Mouse (Mus musculus) hindbrain, embryonic 13.5 days (tissue): ENCODE data around the gene Kif1b. TPM values are rescaled to one million over a fixed set of nuclear protein-coding genes. Genes with fewer than 3 reads are reported as not detected.
A peak's percentile ranks its signal among the peaks of the same experiment; 100 is the strongest.
"Not testable (repeated sequence)": the region's sequence is repeated elsewhere in the genome, so short reads cannot be mapped to it uniquely, and the experiment has no call there.

Experiments
- ATAC-seq: fragments of 200-750 bp; cut with Nextera tagmentation; 2 replicates; pipeline ENCODE4 v1.8.0; 2017; ENCODE audit warnings: moderate TSS enrichment; ENCODE audit not compliant: low FRiP score
- H3K27ac ChIP-seq: fragments of 300-500 bp; sonication (generic); 2 replicates; pipeline ENCODE4 v1.5.1; 2015; ENCODE audit warnings: inconsistent platforms, mild to moderate bottlenecking, moderate library complexity
- H3K27me3 ChIP-seq: fragments of 300-500 bp; sonication (generic); 2 replicates; pipeline ENCODE4 v1.6.1; 2015; ENCODE audit warnings: mild to moderate bottlenecking, inconsistent platforms
- H3K36me3 ChIP-seq: fragments of 300-500 bp; sonication (generic); 2 replicates; pipeline ENCODE4 v1.6.1; 2015; ENCODE audit warnings: mild to moderate bottlenecking, inconsistent platforms
- H3K4me1 ChIP-seq: fragments of 300-500 bp; sonication (generic); replicated peaks from 2 replicates; pipeline ENCODE4 v1.6.1; 2015; ENCODE audit warnings: inconsistent platforms
- H3K4me2 ChIP-seq: fragments of 300-500 bp; sonication (generic); 2 replicates; pipeline ENCODE4 v1.6.1; 2015; ENCODE audit warnings: inconsistent platforms, mild to moderate bottlenecking, moderate library complexity
- H3K4me3 ChIP-seq: fragments of 300-500 bp; sonication (generic); 2 replicates; pipeline ENCODE4 v1.5.1; 2015; ENCODE audit warnings: mild to moderate bottlenecking, inconsistent platforms
- H3K9ac ChIP-seq: fragments of 300-500 bp; sonication (generic); 2 replicates; pipeline ENCODE4 v1.6.1; 2015; ENCODE audit warnings: mild to moderate bottlenecking, inconsistent platforms
- H3K9me3 ChIP-seq: fragments of 300-500 bp; sonication (generic); 2 replicates; pipeline ENCODE4 v1.6.1; 2016; ENCODE audit warnings: inconsistent platforms
- WGBS: fragments of 180-500 bp; shearing (Covaris S2); methylation state at CpG from one replicate; pipeline ENCODE4 v1.1.7; 2015; 5-methylcytosine and 5-hydroxymethylcytosine counted together
- polyA plus RNA-seq: library from polyadenylated mRNA; unstranded; fragments of >200 nt; fragmentation: Nextera tagmentation; extraction: Ambion mirVana; gene quantifications from 2 replicates; pipeline ENCODE4 v1.2.1, GENCODE M21; 2015

Gene Kif1b
- polyA plus RNA-seq, 1 experiment from 2014 or later = 155 TPM

GRCm38 (mm10) chr4:149228682-149229081, 78.8 kb downstream of the Kif1b start:
- H3K4me3 ChIP-seq, H3K27ac ChIP-seq, H3K27me3 ChIP-seq, ATAC-seq, H3K4me2 ChIP-seq, H3K9me3 ChIP-seq, H3K9ac ChIP-seq, H3K4me1 ChIP-seq: not testable (repeated sequence)
- WGBS = 95% methylated on average over 3 of the region's 3 CpGs
- H3K36me3 ChIP-seq = peaks cover 76% of the 10 kb centered on the region

- Histone ChIP-seq H3K9me3 (no peaks in the 10 kb centered on the region), H3K4me1 (0 out of 2 replicates have a peak, but pooled peaks cover 2% of the 10 kb centered on the region), H3K4me2 (no peak overlapping the region), H3K9ac (no peak overlapping the region), H3K36me3 (peaks cover 81% of the 10 kb centered on the region), H3K27me3 (no peaks in the 10 kb centered on the region), H3K27ac (no peak overlapping the region), H3K4me3 (no peak overlapping the region)
- WGBS = 95% methylated on average over 3 of the region's 3 CpGs
- ATAC-seq = no peak
These were observed 79.2 kb downstream of the Kif1b start for GRCm38 (mm10) chr4:149228256-149228655.

- Histone ChIP-seq H3K9me3 (no peaks in the 10 kb centered on the region), H3K4me1 (peaks cover 2% of the 10 kb centered on the region; the same call in 1 of the 2 replicates), H3K36me3 (peaks cover 94% of the 10 kb centered on the region), H3K9ac (no peak overlapping the region), H3K27ac (no peak overlapping the region), H3K27me3 (no peaks in the 10 kb centered on the region), H3K4me3 (no peak overlapping the region), H3K4me2 (no peak overlapping the region)
- ATAC-seq = no peak
- WGBS = 76% methylated on average over 3 of the region's 3 CpGs
These were observed 81.2 kb downstream of the Kif1b start for GRCm38 (mm10) chr4:149226311-149226710.

GRCm38 (mm10) chr4:149223453-149223852, 84.0 kb downstream of the Kif1b start:
- no peaks in the 10 kb centered on the region for H3K27me3 ChIP-seq
- H3K9me3 ChIP-seq = no peaks in the 10 kb centered on the region
- H3K9ac ChIP-seq = no peak overlapping the region
- H3K4me2 ChIP-seq = no peak overlapping the region
- no peak overlapping the region for H3K27ac ChIP-seq
- ATAC-seq = no peak
- peaks cover 23% of the 10 kb centered on the region for H3K4me1 ChIP-seq
- peaks cover 93% of the 10 kb centered on the region for H3K36me3 ChIP-seq
- H3K4me3 ChIP-seq = no peak overlapping the region
- WGBS = 95% methylated on average over 3 of the region's 3 CpGs

- no peak; the same call in 1 of the 2 replicates for ATAC-seq
These were observed 87.0 kb downstream of the Kif1b start for GRCm38 (mm10) chr4:149220481-149220880.

GRCm38 (mm10) chr4:149220042-149220473, 87.4 kb downstream of the Kif1b start:
- Histone ChIP-seq H3K27me3 (no peaks in the 10 kb centered on the region), H3K9me3 (no peaks in the 10 kb centered on the region), H3K4me3 (no peak overlapping the region), H3K4me2 (no peak overlapping the region), H3K4me1 (peaks cover 23% of the 10 kb centered on the region), H3K9ac (no peak overlapping the region), H3K36me3 (peaks cover 92% of the 10 kb centered on the region), H3K27ac (peak overlapping the region; percentile 83)
- WGBS = 12% methylated on average over 5 of the region's 5 CpGs
- ATAC-seq = peak; percentile 85

More at GRCm38 (mm10) chr4:149220481-149220880, 87.0 kb downstream of the Kif1b start:
- WGBS = 43% methylated on average over 17 of the region's 17 CpGs
- H3K4me3 ChIP-seq = no peak overlapping the region
- no peak overlapping the region for H3K9ac ChIP-seq
- no peaks in the 10 kb centered on the region for H3K9me3 ChIP-seq
- H3K27me3 ChIP-seq = no peaks in the 10 kb centered on the region
- H3K36me3 ChIP-seq = peaks cover 92% of the 10 kb centered on the region
- peak overlapping the region; percentile 83 for H3K27ac ChIP-seq
- no peak overlapping the region for H3K4me2 ChIP-seq
- H3K4me1 ChIP-seq = peaks cover 23% of the 10 kb centered on the region

- peaks cover 92% of the 10 kb centered on the region for H3K36me3 ChIP-seq
- peaks cover 23% of the 10 kb centered on the region for H3K4me1 ChIP-seq
- no peak overlapping the region for H3K9ac ChIP-seq
- H3K27me3 ChIP-seq = no peaks in the 10 kb centered on the region
- WGBS = 52% methylated on average over 12 of the region's 12 CpGs
- no peak overlapping the region for H3K4me3 ChIP-seq
- no peak overlapping the region for H3K4me2 ChIP-seq
- H3K27ac ChIP-seq = peak overlapping the region; percentile 83
- no peaks in the 10 kb centered on the region for H3K9me3 ChIP-seq
- ATAC-seq = 0 out of 2 replicates have a peak, but pooled peaks have one; percentile 43
These were observed 88.0 kb downstream of the Kif1b start for GRCm38 (mm10) chr4:149219401-149220041.

GRCm38 (mm10) chr4:149218476-149218875, 89.0 kb downstream of the Kif1b start:
- Histone ChIP-seq H3K36me3 (peaks cover 92% of the 10 kb centered on the region), H3K4me1 (peaks cover 23% of the 10 kb centered on the region), H3K9ac (no peak overlapping the region), H3K4me2 (no peak overlapping the region), H3K27ac (no peak overlapping the region), H3K9me3 (no peaks in the 10 kb centered on the region), H3K27me3 (no peaks in the 10 kb centered on the region), H3K4me3 (no peak overlapping the region)
- WGBS = 90% methylated on average over 5 of the region's 5 CpGs
- ATAC-seq = no peak

- Histone ChIP-seq H3K27me3 (no peaks in the 10 kb centered on the region), H3K4me1 (peaks cover 18% of the 10 kb centered on the region), H3K4me3 (no peak overlapping the region), H3K9me3 (no peaks in the 10 kb centered on the region), H3K36me3 (peaks cover 92% of the 10 kb centered on the region), H3K4me2 (no peak overlapping the region), H3K9ac (no peak overlapping the region), H3K27ac (no peak overlapping the region)
- 96% methylated on average over 9 of the region's 9 CpGs for WGBS
- no peak for ATAC-seq
These were observed 91.5 kb downstream of the Kif1b start for GRCm38 (mm10) chr4:149215982-149216381.

- Histone ChIP-seq H3K36me3 (peaks cover 92% of the 10 kb centered on the region), H3K9me3 (no peaks in the 10 kb centered on the region), H3K9ac (no peak overlapping the region), H3K4me1 (peaks cover 12% of the 10 kb centered on the region), H3K27ac (no peak overlapping the region), H3K4me3 (no peak overlapping the region), H3K4me2 (no peak overlapping the region), H3K27me3 (no peaks in the 10 kb centered on the region)
- no peak for ATAC-seq
- 71% methylated on average over 2 of the region's 2 CpGs for WGBS
These were observed 92.1 kb downstream of the Kif1b start for GRCm38 (mm10) chr4:149215397-149215796.

GRCm38 (mm10) chr4:149214468-149214867, 93.0 kb downstream of the Kif1b start:
- H3K9ac ChIP-seq, H3K9me3 ChIP-seq, H3K4me3 ChIP-seq, H3K27ac ChIP-seq, H3K27me3 ChIP-seq, H3K4me1 ChIP-seq, ATAC-seq, H3K4me2 ChIP-seq: not testable (repeated sequence)
- H3K36me3 ChIP-seq = peaks cover 92% of the 10 kb centered on the region
- 98% methylated on average over 2 of the region's 2 CpGs for WGBS

GRCm38 (mm10) chr4:149213466-149213865, 94.0 kb downstream of the Kif1b start:
- Histone ChIP-seq H3K4me2 (no peak overlapping the region), H3K4me1 (no peaks in the 10 kb centered on the region), H3K9me3 (no peaks in the 10 kb centered on the region), H3K27me3 (no peaks in the 10 kb centered on the region), H3K36me3 (peaks cover 93% of the 10 kb centered on the region), H3K9ac (no peak overlapping the region), H3K27ac (no peak overlapping the region), H3K4me3 (no peak overlapping the region)
- WGBS = 98% methylated on average over 9 of the region's 9 CpGs
- no peak for ATAC-seq

- H3K4me2 ChIP-seq, H3K4me1 ChIP-seq, H3K9me3 ChIP-seq, H3K4me3 ChIP-seq, H3K9ac ChIP-seq, H3K27me3 ChIP-seq, H3K27ac ChIP-seq, ATAC-seq: not testable (repeated sequence)
- WGBS = 95% methylated on average over 6 of the region's 6 CpGs
- peaks cover 93% of the 10 kb centered on the region for H3K36me3 ChIP-seq
These were observed 96.1 kb downstream of the Kif1b start for GRCm38 (mm10) chr4:149211441-149211840.
